Mouse (Mus musculus): Measurements from ENCODE around the gene Pdzd2. TPM values are rescaled to one million over a fixed set of nuclear protein-coding genes. Genes with fewer than 3 reads are reported as not detected.

Gene Pdzd2
- total RNA-seq, 2 experiments from 2014 or later = 63.9 to 67.7 TPM

DNA sequence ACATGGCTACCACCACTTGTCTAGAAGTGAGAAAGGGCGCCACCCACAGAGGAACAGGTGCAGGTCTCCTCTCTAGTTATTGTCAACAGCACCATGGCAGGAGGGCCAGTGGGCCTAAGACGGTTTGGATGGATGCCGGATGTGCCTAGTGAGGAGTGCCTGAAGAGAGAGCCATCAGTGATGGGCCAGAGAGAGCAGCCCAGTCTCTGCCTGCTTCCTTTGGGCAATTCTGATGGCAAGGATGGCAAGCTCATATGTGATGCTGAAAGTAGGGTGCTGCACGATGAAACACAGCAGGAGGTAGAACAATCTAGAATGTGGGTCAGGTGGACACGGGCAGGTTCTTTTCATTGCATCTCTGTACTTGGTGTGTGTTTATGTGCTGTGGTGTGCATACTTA lies 117.0 kb downstream of the Pdzd2 start:
- Histone ChIP-seq H3K4me3 (no peak overlapping the region), H3K27ac (no peak overlapping the region)
- DNase-seq (ENCODE audit: low spot score in 2 of 2) = no peak
- TF ChIP-seq CTCF (conservative IDR thresholded peaks at IDR 0.05) = no peak

DNA sequence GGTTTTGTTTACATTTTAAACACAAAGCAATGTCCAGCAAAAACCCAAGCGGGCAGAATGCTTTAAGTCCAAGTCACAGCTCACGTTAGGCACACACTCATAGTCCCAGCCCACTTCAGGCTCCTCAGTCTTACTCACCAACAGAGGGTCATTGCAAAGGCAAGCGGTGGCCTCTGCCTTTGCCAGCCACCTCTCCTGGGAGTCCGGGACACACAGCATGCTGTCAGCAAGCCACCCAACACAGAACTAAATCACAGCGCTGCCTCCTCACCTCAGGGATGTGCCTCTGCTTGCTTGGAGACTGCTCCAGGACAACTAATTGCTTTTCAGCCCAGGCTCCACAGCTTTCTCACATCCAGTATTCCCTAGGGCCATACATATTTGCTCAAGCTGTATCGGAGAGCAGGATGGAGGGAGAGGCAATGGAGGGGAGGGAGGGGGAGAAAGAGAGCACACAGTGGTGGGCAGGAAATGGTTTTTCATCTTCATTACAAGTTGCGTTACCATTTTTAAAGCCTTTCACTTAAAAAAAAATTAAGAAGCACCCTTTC lies 117.6 kb downstream of the Pdzd2 start:
- Histone ChIP-seq H3K27ac (no peak overlapping the region), H3K4me3 (no peak overlapping the region)
- no peak for DNase-seq (ENCODE audit: low spot score in 2 of 2)
- TF ChIP-seq CTCF (conservative IDR thresholded peaks at IDR 0.05) = no peak

DNA sequence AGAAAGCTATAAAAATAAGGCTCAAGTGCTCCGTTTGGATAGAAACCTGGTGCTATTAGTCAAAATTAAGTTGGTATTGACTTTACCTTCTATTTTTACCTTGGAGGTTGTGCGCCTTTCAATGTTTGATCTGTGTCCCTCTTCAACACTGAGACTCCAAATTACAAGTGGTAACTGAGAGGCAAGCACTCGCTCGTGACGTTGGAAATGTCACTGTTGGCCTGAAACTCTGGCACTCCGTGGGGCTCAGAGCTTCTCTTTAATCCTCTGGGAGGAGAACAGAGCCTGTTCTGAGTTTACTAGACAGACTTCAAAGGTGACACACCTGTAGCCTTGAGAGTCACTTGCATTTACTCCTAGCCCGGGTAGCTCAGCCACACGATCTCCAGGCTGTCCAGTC lies 120.5 kb downstream of the Pdzd2 start:
- TF ChIP-seq CTCF (conservative IDR thresholded peaks at IDR 0.05) = no peak
- DNase-seq (ENCODE audit: low spot score in 2 of 2) = no peak
- H3K27ac ChIP-seq = no peak overlapping the region

DNA sequence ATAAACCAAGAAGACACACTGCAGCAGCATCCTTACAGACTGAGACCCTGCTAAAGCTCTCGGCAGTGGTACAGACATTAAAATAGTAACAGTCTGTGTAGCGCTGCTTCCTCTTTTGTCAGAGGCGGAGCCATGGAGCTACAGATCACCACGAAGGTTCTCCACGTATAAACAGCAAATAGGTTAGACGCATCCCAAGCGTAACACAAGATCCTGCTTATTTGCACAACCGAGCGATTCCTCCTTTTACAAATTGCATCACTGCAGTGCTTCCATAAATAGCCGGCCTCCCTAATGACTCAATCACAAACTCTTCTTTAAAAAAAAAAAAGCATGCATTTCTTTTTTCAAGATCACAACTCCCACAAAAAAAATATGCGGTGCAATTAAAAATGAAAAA lies 122.1 kb downstream of the Pdzd2 start:
- peak in 1 of 2 experiments; percentile 12 for DNase-seq (ENCODE audit: low spot score in 2 of 2)

More for the DNA sequence above, 120.5 kb downstream of the Pdzd2 start:
- no peak overlapping the region for H3K4me3 ChIP-seq

DNA sequence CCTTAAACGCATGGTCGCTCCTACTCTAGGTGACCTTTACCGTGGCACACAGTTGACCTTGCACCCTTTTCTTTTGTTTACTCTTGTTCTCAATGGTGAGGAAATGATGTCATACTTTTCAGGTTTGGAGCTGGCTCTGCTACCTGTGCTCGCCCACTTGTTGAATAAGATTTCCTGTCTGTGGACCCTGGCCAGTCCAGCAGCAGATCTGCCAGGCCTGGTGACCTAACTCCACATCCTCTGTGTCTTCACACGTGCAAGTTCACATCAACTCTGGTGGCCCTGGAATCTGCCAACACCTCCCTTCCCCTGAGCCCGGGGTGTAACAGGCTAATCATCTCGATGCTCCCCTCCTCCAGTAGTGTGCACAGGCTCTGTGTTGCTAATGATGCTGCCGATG lies 122.5 kb downstream of the Pdzd2 start:
- Histone ChIP-seq H3K27ac (no peak overlapping the region), H3K4me3 (peak overlapping the region; percentile 39)
- TF ChIP-seq CTCF (conservative IDR thresholded peaks at IDR 0.05) = no peak
- DNase-seq (ENCODE audit: low spot score in 2 of 2) = no peak

More for the DNA sequence above, 122.1 kb downstream of the Pdzd2 start:
- Histone ChIP-seq H3K4me3 (peak overlapping the region; percentile 39), H3K27ac (peak overlapping the region; percentile 48; the same call in 1 of the 2 replicates)
- no peak for TF ChIP-seq CTCF (conservative IDR thresholded peaks at IDR 0.05)

DNA sequence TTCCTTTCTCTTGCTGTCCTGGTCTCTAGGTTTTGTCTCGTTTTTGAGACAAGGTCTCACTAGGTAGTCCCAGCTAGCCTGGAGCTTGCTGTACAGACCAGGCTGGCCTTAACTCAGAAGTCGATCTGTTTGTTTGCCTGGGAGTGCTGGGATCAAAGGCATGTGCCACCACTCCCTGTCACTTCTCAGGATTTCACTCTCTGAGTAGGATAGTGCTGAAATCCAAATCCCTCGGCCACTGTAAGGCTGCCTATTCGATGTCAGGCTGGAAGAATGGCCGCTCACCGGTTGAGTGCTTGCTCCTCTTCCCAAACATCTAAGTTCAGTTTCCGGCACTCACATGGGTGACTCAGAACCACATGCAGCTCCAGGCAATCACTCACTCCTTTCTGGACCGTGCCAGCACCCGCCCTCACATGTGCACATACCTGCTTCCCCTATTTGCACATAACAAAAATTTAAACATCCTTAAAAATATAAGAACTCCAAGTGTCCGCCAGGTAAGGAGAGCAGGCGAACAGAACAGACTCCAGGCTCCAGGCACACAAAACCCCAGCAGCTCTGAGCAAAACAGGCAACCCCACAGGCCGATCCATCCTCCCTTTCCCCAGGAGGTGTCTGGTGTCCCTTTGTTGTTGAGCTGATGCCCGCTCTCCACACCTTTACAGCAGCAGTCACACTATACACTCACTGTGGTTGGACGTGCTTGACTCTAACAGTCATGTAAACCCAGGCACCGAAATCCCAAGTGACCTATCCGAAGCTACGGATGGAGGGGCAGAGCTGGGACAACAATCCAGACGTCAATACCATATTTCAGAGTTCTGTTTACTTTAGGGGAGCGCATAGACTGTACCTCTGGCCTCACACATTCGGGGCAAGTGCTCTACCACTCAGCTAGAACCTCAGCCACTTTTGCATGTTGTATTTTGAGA lies 124.5 kb downstream of the Pdzd2 start:
- no peak for TF ChIP-seq CTCF (conservative IDR thresholded peaks at IDR 0.05)
- no peak overlapping the region for H3K4me3 ChIP-seq
- DNase-seq (ENCODE audit: low spot score in 2 of 2) = no peak
- no peak overlapping the region for H3K27ac ChIP-seq

DNA sequence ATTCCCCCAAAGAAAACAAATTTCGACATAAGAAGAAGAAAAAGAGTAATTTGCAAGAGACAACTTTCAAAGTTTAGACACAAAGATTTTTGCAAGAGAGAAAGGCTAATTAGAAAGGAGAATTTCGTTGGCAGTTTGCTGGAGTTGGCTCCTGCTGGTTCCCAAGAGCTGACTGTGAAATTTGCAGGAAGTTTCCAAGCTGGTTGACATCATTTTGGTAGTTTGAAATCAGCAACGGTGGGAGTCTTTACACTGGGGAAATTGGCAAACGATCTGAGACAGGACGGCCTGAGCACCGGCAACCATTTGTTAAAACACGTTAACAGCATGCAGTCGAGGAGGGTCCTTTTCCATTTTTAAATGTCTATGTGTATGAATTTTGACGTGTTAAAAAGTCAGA lies 125.7 kb downstream of the Pdzd2 start:
- peak; percentile 28 to 49 for DNase-seq (ENCODE audit: low spot score in 2 of 2)
- no peak overlapping the region for H3K27ac ChIP-seq

DNA sequence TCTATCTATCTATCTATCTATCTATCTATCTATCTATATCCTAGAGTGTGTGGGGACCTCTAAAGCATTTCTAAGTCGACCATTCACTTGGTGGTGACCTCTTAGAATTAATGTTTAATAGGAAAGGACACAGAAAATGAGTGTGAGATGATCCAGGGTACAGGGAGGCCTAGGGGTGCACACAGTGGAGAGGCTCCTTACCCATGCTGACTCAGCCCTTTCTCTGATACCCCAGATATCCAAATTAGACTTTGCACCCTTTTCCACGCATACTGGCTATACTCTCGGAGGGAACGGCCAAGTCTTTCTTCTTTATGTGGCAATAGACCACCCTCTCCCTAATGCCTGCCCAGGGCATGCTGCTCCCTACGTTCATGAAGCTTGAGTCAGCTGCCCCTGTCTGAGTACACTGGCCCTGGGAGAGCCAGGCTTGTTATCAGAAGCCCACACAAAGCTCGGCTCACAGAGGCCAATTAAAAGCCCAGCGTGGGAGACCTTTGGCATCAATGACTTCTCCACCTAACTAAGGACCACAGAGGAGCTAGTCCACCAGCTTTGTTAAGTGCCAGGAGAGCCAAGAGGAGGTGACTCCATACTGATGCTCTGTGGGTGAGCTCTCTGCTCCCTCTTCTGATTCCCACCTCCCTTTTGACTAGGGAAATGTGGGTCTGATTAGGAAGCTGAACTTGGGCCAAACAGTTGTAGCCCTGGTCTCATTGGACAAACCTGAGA lies 126.6 kb downstream of the Pdzd2 start:
- H3K4me3 ChIP-seq = no peak overlapping the region
- H3K27ac ChIP-seq = no peak overlapping the region
- no peak for DNase-seq (ENCODE audit: low spot score in 2 of 2)
- no peak for TF ChIP-seq CTCF (conservative IDR thresholded peaks at IDR 0.05)

More for the DNA sequence above, 125.7 kb downstream of the Pdzd2 start:
- H3K4me3 ChIP-seq = no peak overlapping the region
- no peak for TF ChIP-seq CTCF (conservative IDR thresholded peaks at IDR 0.05)

DNA sequence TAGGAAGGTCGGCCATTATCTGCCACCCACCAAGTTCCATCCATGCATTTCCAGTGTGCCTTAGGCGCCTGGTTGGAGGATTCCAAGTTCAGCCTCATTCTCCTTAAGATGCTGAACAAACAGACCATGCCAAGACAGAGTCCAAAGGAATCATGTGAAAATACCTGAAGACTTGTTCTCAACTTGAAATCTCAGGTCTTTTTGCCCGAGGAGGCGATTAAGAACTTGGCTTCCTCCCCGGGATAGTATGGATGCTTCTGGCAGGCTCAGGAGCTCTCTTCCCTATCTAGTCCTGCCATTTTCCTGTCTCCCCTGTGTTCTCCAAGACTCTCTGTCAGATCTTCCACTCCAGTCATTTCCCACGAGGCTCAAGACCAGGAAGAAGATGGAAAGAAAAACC lies 131.6 kb downstream of the Pdzd2 start:
- Histone ChIP-seq H3K4me3 (no peak overlapping the region), H3K27ac (no peak overlapping the region)
- TF ChIP-seq CTCF (conservative IDR thresholded peaks at IDR 0.05) = no peak
- no peak for DNase-seq (ENCODE audit: low spot score in 2 of 2)

DNA sequence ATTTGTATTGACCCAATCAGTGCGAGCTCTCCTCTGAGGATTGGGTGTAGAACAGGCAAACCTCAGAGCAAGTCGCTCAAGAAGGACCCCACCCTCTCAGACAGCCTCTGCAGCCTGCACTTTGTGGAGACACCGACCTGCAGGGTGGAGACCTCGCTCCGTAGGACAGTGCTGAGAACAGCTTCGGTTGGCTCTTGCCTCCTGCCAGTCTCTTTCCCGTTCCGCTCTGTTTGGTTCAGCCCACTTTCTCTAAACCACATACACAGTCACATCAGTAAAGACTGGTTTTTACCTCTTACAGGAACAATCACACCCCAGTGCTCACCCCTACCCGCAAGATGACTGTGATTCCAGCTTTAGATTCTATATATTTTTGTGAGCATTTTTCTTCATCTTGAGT lies 133.4 kb downstream of the Pdzd2 start:
- TF ChIP-seq CTCF (conservative IDR thresholded peaks at IDR 0.05) = no peak
- no peak overlapping the region for H3K4me3 ChIP-seq
- H3K27ac ChIP-seq = no peak overlapping the region
- DNase-seq (ENCODE audit: low spot score in 2 of 2) = no peak

DNA sequence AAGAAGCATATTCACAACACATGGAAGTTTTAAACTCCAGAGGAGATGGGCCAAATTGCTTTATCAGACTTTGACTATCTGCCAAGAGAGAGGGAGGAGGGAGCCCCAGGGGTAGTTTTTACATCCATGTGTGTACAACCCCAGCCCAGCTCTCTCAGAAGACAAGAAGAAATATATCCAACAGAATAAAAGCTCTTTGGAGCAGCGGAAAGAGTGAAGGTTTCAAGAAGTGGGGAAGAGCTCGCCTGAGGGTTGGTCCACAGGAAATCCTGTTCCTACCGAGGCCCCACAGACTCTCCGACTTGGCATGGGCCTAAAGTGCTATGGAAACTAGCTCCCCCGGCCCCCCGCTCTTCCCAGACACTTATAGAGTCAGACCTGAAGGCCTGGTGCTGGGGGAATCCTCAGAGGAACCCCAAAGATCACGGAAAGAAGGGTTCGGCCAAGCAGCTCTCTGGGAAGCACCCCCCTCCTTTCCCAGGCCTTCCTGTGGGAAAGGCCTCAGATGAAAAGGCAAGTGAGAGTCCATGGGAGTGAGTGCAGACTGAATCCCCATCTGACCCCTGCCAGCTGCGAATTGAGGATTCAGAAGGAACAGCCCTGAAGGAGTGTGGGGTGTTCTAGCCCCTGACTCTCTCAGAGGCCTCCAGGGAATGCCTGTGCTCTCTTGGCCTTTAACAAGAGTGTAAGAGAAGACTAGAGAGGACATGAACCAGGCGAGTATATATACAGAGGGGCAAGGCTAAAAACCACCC lies 134.3 kb downstream of the Pdzd2 start:
- DNase-seq (ENCODE audit: low spot score in 2 of 2) = no peak
- no peak for TF ChIP-seq CTCF (conservative IDR thresholded peaks at IDR 0.05)
- H3K4me3 ChIP-seq = no peak overlapping the region
- H3K27ac ChIP-seq = no peak overlapping the region

DNA sequence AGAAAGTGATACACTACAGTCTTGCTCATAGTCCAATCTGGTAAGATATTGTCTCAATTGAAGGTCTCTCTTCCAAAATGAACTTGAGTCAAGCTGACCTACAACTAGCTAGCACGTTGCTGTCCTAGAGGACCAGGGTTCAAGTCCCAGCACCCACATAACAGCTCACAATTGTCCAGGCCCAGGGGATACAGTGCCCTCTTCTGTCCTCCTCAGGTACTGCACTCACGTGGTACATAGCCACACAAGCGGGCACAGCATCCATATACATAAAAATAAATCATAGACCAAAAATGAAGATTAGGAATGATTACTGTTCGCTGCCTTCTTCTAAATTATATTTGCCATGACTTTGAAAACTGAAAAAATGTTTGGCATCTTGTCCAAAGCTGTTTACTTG lies 136.1 kb downstream of the Pdzd2 start:
- no peak overlapping the region for H3K4me3 ChIP-seq
- no peak overlapping the region for H3K27ac ChIP-seq
- DNase-seq (ENCODE audit: low spot score in 2 of 2) = no peak
- TF ChIP-seq CTCF (conservative IDR thresholded peaks at IDR 0.05) = peak; percentile 53

All from layer of hippocampus, adult 2 months (tissue).